Mouse (Mus musculus) bone marrow macrophage, adult 2 months (primary cell): ENCODE results near the gene Mob3c. TPM values are rescaled to one million over a fixed set of nuclear protein-coding genes. Genes with fewer than 3 reads are reported as not detected.

Source experiments
- H3K27ac ChIP-seq: 2 replicates; pipeline ENCODE4 v1.5.1; 2012; ENCODE audit warnings: low read depth, low read length; ENCODE audit not compliant: insufficient read depth
- H3K4me1 ChIP-seq: 2 replicates; pipeline ENCODE4 v1.6.1; 2012; ENCODE audit warnings: low read length; ENCODE audit not compliant: control insufficient read depth, insufficient read depth
- H3K4me3 ChIP-seq: 2 replicates; pipeline ENCODE4 v1.5.1; 2012; ENCODE audit warnings: mild to moderate bottlenecking, low read length, moderate library complexity; ENCODE audit not compliant: insufficient read depth
- CTCF ChIP-seq: IDR thresholded peaks from 2 replicates; pipeline ENCODE4 v1.5.1; 2012; ENCODE audit warnings: low read depth, mild to moderate bottlenecking, low read length, moderate library complexity
- POLR2A ChIP-seq: IDR thresholded peaks from 2 replicates; pipeline ENCODE4 v1.6.1; 2012; ENCODE audit warnings: mild to moderate bottlenecking, low read depth, low read length, borderline replicate concordance
- polyA plus RNA-seq: library from polyadenylated mRNA; stranded (reverse); fragments of >200 nt; gene quantifications from 2 replicates; pipeline ENCODE4 v1.2.4, GENCODE M21; 2012; ENCODE audit not compliant: missing spikeins, insufficient read depth, insufficient read length

The Mob3c gene
- polyA plus RNA-seq = 25.3 and 27.5 TPM in 2 replicates

DNA sequence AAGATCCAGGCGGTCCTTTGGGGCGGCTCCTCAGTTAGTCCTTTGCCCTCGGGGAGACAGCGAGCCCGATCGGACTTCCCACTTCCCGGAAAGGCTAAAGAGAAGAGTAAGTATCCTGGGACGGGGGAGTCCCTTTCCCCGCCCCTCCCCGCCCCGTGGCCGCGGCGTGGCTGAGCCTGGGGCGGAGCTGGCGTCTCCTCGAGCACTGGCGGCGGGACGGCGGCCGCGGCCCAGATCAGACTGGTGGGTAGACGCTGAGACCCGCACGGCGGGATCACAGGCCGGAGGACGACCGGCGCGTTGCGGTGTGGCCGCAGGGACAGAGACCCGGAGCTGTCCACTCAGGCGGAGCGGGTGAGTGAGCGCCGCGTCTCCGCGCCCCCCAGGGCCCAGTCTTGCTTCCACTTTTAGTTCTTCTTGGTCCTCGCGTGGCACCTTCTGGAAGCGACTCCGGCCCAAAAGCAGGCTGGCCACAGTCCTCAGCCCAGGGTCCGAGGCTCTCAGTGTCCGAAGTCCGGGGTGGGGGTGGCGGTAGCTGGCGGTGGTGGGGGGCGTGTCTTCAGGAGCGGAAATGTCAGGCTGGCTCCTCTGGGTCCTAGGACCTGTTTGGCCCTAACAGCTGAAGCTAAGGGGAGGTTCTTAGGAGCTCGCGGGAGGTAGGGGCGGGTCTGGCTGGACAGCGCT lies at the start of gene Mob3c:
Gene Mob3c (plus strand): TSS at position 205 of the 684 bp plus-strand sequence.
- Histone ChIP-seq H3K4me1 (peaks cover 64% of the 10 kb centered on the region), H3K27ac (peak within 1 kb of the TSS; percentile 94), H3K4me3 (peak within 1 kb of the TSS; percentile 93)
- TF ChIP-seq POLR2A = no peak
- no peak for TF ChIP-seq CTCF

DNA sequence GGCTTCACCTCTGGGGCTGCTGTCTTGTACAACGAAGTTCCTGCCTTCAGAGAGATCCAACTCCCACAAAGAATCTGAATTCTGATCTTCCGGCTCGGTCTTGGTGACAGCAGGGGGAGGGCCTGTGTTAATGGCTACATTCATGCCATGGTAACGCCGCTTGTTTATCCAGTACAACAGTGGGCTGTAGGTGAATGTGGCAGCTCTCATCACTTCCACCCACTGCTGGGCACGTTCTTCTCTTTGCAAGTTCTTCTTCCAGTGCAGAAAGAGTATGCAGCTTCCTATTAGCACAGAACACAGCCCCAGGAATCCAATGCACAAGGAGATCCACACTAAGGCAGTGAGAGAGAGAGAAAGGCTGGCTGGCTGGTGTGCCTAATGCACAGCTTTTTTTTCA lies 47.6 kb upstream of the Mob3c start:
- Histone ChIP-seq H3K27ac (no peak overlapping the region), H3K4me1 (peaks cover 12% of the 10 kb centered on the region), H3K4me3 (no peak overlapping the region)
- no peak for TF ChIP-seq POLR2A
- no peak for TF ChIP-seq CTCF

GRCm38 (mm10) chr4:115780918-115781317 lies 47.0 kb upstream of the Mob3c start, which contains the start of gene Tex38:
Tex38 (minus strand) TSS chr4:115781018.
- Histone ChIP-seq H3K4me1 (peaks cover 16% of the 10 kb centered on the region), H3K27ac (no peak within 1 kb of the TSS), H3K4me3 (no peak within 1 kb of the TSS)
- TF ChIP-seq CTCF (no peak), POLR2A (no peak)

DNA sequence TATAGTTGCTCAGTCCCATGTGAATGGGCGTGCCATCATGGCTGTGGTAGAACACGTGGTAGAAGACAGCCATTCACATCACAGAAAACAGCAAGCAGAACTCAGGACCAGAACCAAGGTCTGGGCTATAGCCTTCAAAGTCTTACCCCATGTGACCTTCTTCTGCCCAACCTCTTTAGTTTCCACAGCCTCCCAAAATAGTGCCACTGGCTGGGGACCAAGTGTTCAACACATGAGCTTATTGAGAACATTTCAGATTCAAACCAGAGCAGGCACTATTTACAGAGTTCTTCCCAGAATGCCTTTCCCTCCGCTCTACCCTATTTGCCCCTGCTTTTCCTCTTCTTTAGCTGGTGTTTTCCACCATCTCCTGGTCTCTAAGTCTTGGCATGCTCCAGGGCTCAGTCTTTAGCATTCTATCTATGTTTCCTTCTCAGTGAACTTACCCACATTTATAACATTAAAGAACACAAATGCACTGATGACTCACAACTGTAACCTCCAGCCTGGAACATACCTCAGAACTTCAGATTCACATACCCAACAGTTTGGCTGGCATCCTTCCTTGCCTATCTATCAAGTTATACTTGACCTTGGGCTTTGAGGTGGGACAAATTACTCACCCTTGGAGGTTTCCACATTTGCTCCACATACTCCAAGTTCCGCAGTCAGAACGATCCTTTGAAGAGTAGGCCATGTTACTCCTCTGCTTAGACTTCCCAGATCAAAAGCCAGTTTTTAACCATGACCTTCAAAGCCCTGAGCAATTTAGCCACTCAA lies 45.7 kb upstream of the Mob3c start:
- no peak for TF ChIP-seq POLR2A
- no peak for TF ChIP-seq CTCF
- Histone ChIP-seq H3K4me1 (peaks cover 17% of the 10 kb centered on the region), H3K4me3 (no peak overlapping the region), H3K27ac (no peak overlapping the region)

- TF ChIP-seq POLR2A = no peak
- TF ChIP-seq CTCF = no peak
- Histone ChIP-seq H3K4me1 (peaks cover 9% of the 10 kb centered on the region), H3K27ac (peak within 1 kb of the TSS; percentile 20; the same call in 1 of the 2 replicates), H3K4me3 (peak within 1 kb of the TSS; percentile 85)
Observed at GRCm38 (mm10) chr4:115784769-115785510, 43.0 kb upstream of the Mob3c start, which contains the start of gene Atpaf1. Atpaf1 (plus strand) TSS chr4:115784812.

GRCm38 (mm10) chr4:115785511-115786034 lies 42.3 kb upstream of the Mob3c start:
- Histone ChIP-seq H3K4me3 (peak overlapping the region; percentile 85), H3K27ac (no peak overlapping the region)

DNA sequence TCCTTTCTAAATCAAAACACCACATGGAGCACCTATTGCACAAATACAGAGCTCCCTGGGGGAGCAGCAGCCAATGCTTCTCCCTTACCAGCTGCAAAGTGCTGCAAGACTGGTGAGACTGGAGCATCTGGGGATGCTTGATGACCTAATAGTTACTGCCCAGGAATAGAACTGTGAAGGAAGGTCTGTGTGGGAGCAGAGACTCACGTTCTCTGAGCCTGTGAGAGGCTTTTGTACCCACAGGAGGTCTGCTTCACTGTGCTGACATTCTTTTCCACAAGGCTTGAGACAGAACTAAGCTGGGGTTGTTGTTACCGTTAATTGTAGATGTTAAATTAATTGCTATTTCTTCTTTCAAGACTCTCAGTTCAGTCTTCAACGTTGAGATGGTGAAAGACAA lies 37.0 kb upstream of the Mob3c start:
- Histone ChIP-seq H3K4me3 (no peak overlapping the region), H3K4me1 (peaks cover under 1% of the 10 kb centered on the region; the same call in 1 of the 2 replicates), H3K27ac (no peak overlapping the region)
- TF ChIP-seq POLR2A (no peak), CTCF (no peak)

More at GRCm38 (mm10) chr4:115785511-115786034, 42.3 kb upstream of the Mob3c start:
- no peak for TF ChIP-seq CTCF
- no peak for TF ChIP-seq POLR2A
- peaks cover 9% of the 10 kb centered on the region for H3K4me1 ChIP-seq

DNA sequence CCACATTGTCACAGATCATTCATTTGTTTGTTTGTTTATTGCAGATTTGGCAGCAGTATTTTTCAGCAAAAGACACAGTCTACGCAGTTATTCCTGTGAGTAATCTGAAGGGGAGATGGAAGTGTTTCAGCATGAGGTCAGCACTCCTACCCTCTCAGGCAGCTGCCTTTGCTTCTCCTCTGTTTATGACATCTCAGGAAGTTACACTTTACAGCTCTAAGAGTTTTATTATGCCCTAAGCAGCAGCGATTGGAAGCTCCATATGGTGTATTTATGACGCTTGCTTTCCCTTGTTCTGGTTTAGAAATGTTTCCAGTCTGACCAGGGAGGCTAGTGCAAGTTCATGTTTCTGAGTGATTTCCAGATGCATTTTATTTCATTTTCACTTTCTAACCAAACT lies 32.5 kb upstream of the Mob3c start:
- Histone ChIP-seq H3K4me3 (no peak overlapping the region), H3K27ac (no peak overlapping the region), H3K4me1 (no peaks in the 10 kb centered on the region)
- TF ChIP-seq CTCF (no peak), POLR2A (no peak)

- no peaks in the 10 kb centered on the region for H3K4me1 ChIP-seq
- no peak overlapping the region for H3K27ac ChIP-seq
- H3K4me3 ChIP-seq = no peak overlapping the region
- TF ChIP-seq CTCF (no peak), POLR2A (no peak)
Observed at GRCm38 (mm10) chr4:115799981-115800380, 27.9 kb upstream of the Mob3c start.
